Mouse (Mus musculus) ES-Bruce4 (cell line): ENCODE data around the gene Igf1.

Source experiments
- CTCF ChIP-seq: IDR thresholded peaks from one replicate; pipeline ENCODE4 v1.8.1; 2011; ENCODE audit warnings: low read depth, low read length
- EP300 ChIP-seq: IDR thresholded peaks from 2 replicates; pipeline ENCODE4 v1.6.1; 2011; ENCODE audit warnings: low read depth, low read length; ENCODE audit not compliant: insufficient read depth

DNA sequence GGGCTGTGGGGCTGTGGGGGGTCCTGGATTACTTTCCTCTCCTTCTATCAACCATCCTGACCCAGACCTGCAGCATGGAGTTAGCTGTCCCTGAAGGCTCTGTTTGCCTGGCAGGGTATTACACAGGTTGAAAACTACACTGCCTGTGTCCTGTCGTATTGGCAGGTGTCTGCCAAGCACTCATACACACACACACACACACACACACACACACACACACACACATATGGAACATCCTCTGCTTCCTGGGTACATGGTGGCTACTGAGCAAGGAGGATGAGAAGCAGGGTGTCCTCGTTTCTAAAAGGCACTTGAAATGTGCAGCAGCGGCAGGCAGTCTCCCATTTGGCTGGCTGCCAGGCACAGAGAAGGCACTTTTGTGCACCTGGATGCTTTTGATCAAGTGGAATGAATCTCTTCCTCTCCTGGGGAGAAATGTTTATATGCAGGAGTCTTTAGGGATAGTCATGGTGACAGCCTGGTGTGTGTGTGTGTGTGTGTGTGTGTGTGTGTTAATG, 44.9 kb upstream of the Igf1 start:
- TF ChIP-seq EP300, result no peak
- no peak for TF ChIP-seq CTCF
